Mouse (Mus musculus): ENCODE results near the gene Erc1.

The Erc1 gene

DNA sequence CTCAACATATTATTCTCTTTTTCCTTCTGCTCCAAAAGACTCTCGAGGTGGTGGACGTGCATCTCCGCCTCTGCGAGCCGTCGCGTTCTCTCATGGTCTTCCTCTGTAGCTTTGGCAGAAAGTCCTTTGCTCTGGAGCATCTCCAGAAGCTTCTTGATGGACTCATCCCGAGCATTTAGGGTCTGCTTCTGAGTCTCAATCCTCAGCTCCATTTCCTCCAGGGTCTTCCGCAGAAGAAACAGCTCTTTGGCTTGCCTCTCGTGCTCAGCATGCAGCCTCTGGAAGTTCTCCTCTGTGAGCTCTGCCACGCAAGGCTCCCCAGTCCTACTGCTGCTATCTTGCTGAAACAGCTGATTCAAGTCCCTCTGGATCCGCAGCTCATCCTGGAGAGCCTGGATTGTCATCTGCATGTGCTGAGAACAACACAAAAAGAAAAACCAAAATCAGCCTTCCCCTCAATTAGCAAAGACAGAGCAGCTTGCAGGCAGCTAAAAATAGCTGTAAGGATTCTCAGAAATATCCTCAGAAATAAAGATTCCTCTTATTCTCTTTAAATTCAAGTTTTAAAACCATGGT, 51.0 kb downstream of the Erc1 start:
- DNase-seq, result no peak

- no peak for DNase-seq
Measured at GRCm38 (mm10) chr6:119796291-119796690, 51.7 kb downstream of the Erc1 start.

- DNase-seq, result peak; percentile 65 to 68
Measured at GRCm38 (mm10) chr6:119792562-119792961, 55.4 kb downstream of the Erc1 start.

DNA sequence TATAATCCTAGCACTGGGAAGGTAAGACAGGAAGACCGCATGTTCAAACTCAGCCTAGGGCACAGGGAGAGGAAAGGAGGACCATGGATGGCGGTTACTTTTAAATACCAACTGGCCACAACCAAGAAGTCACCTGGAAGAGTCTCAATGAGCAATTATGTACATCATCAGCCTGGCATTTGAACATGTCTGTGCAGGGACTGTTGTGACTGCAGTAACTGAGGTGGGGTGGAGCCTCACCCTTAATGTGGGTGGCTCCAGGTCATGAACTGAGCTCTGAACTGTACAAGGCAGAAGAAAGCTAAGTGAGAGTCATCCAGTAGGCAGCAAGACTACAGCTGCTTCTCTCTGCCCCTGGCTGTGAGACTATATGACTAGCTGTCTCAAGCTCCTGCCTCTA, 65.6 kb downstream of the Erc1 start:
- no peak for DNase-seq

- no peak for DNase-seq
Measured at GRCm38 (mm10) chr6:119781109-119781508, 66.9 kb downstream of the Erc1 start.

DNA sequence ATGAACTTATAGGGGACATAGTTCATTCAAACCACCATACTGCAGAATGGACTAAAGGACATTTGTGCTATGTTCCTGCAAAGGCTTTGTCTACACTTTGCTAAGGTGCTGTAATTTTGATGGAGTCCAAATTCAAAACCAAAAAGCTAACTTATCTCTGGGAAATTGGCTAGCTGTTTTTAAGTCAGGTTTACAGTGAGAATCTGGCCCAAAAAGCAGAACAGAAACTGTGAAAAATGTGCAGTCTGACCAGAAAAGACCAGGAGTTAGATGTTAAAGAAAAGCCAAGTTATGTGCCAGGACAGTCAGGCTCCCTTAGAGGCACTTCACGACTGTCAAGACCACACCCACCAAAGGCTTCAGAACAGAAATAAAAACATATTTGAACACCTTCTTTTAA, 79.2 kb downstream of the Erc1 start:
- no peak for DNase-seq

- no peak for DNase-seq
Measured at GRCm38 (mm10) chr6:119764355-119764754, 83.6 kb downstream of the Erc1 start.

GRCm38 (mm10) chr6:119759866-119760265, 88.1 kb downstream of the Erc1 start:
- DNase-seq, result no peak

GRCm38 (mm10) chr6:119758490-119758889, 89.5 kb downstream of the Erc1 start:
- no peak for DNase-seq

DNA sequence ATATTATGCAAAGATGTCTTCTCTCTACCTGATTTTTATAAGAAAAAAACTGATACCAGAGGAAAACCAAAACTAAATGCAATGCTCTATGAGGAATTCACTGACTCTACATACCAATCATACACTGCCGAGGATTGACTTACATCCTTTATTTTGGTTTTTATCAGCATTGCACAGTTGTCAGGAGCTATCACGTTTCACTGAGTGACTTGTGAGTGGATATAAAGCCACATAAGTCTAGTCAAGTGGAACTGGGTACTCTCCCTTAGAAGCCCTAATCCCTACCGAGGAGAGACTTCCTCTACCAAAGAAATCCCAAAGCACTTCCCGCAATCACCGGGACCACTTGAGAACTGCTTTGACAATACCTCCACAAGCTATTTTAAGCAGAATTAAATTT, 90.2 kb downstream of the Erc1 start:
- no peak for DNase-seq

DNA sequence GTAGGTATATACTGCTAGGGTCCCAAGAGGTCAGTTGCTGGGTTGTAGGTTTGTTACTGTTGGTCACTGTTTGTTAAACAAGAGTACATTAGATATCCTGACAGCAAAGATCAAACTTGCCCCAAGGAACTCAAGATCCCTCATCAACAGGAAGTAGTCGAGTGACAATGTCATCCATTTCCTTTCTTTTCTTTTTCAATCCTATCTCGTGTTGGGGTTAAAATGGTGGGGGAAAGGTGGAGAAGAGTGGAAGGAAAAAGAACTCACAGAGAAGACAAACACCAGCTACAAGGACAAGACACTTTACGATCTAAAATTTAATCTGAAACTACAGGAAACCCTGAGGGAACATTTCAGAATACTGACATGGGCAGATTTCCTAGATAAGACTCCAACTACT, 92.1 kb downstream of the Erc1 start:
- DNase-seq, result no peak

GRCm38 (mm10) chr6:119749093-119749635, 98.8 kb downstream of the Erc1 start:
- DNase-seq, result no peak

- no peak for DNase-seq
Measured at GRCm38 (mm10) chr6:119741861-119742260, 106.1 kb downstream of the Erc1 start.

GRCm38 (mm10) chr6:119740541-119740940, 107.4 kb downstream of the Erc1 start:
- DNase-seq, result no peak

GRCm38 (mm10) chr6:119738638-119739375, 109.2 kb downstream of the Erc1 start:
- no peak for DNase-seq

DNA sequence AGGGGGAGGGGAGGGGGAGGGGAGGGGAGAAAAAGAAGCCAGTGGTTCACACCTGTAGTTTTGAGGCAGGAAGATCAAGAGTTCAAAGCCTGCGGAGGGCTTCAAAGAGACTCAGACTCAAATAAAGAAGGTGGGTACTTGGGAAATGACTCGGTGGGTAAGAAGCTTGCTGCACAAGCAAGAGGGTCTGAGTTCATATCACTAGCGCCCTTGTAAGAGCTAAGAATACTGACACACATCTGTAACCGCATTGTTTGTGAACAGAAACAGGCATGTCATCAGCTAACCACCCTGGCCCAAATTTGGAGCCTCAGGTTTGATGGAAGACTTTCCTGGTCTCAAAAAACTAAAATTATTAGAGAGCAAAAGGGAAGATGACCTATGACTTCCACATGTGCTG, 110.3 kb downstream of the Erc1 start:
- no peak for DNase-seq

- no peak for DNase-seq
Measured at GRCm38 (mm10) chr6:119735937-119736336, 112.0 kb downstream of the Erc1 start.

GRCm38 (mm10) chr6:119731155-119731554, 116.8 kb downstream of the Erc1 start:
- no peak for DNase-seq

- no peak for DNase-seq
Measured at GRCm38 (mm10) chr6:119715234-119715633, 132.7 kb downstream of the Erc1 start.

- DNase-seq, result no peak
Measured at GRCm38 (mm10) chr6:119713961-119714360, 134.0 kb downstream of the Erc1 start.

GRCm38 (mm10) chr6:119712486-119712885, 135.5 kb downstream of the Erc1 start:
- no peak for DNase-seq

- no peak for DNase-seq
Measured at GRCm38 (mm10) chr6:119711649-119712305, 136.2 kb downstream of the Erc1 start.

- no peak for DNase-seq
Measured at GRCm38 (mm10) chr6:119709552-119709951, 138.4 kb downstream of the Erc1 start.

DNA sequence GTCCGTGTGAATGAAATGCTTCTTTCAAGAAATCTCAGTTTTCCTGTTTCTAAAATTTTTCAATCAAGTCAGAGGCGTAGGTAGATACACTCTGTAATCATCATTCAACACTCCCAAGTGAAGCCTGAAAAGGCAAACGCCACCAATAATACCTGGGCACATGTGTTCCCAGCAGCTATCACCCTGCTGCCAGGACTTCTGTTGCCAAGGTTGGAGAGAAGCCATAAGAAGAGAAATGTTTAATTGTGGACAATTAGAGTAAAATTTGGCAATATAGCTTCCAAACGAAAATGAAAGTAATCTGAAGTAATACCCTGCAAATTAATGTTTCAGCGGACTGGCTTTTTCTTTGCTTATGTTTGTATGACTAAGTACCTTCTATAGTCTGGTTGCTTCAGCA, 140.1 kb downstream of the Erc1 start:
- no peak for DNase-seq

Measured in B cell, adult 2 months (primary cell).